Mouse (Mus musculus) CD4-positive, CD25-positive, alpha-beta regulatory T cell, adult 2 months (primary cell): ENCODE measurements around the gene Csf2rb2.
"Not testable (repeated sequence)": the region's sequence is repeated elsewhere in the genome, so short reads cannot be mapped to it uniquely, and the experiment has no call there.

ENCODE experiments used
- DNase-seq: peaks from one replicate; pipeline ENCODE4 v3.0.0-alpha.2; 2012; ENCODE audit warnings: low read depth, low spot score

Csf2rb2 gene

GRCm38 (mm10) chr15:78305341-78305933 is at the start of gene Csf2rb2:
Gene Csf2rb2, minus strand, starts transcription at chr15:78305721.
- no peak for DNase-seq

DNA sequence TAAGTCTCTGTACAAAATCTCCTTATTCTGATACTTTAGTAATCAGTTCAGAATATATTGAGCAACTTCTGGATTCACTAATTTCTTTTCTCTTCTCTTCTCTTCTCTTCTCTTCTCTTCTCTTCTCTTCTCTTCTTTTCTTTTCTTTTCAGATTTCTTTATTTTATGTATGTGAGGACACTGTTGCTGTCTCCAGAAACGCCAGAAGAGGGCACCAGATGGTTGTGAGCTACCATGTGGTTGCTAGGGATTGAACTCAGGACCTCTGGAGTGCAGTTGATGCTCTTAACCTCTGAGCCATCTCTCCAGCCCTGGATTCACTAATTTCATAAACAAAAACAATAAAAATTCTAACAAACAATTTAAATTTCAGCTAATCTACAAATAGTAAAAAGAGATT is 49.4 kb upstream of the Csf2rb2 start:
- DNase-seq = peak; percentile 75

DNA sequence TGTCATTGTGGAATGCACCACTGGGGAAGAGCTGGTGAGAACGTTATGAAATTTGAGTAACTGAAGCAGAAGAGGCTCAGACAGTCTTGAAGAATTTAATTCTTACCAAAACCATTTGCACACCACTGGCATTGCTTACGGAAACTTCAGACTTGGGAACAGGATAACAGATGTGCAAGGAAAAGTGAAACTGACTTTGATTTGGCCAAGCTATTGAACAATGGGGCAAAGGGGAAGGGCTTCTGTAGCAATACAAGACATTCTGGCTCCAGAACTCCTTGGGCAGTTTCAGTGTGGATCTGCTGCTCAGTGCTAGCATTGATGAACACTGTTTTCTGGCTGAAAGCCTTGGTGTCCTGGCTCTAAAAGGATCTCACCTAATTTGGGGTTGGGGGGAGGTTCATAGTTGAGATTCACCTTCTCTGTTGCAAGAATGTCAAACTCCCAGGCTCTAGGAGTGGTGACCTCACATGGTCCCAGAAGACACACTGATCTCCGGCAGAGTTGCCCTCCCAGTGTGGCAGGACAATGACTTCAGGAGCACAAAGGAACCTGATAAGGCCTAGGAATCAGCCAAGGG is 46.2 kb upstream of the Csf2rb2 start:
- DNase-seq = no peak

- DNase-seq = no peak
Measured at GRCm38 (mm10) chr15:78344567-78344966, 39.0 kb upstream of the Csf2rb2 start.

- no peak for DNase-seq
Measured at GRCm38 (mm10) chr15:78343683-78344082, 38.2 kb upstream of the Csf2rb2 start.

- not testable (repeated sequence) for DNase-seq
Measured at GRCm38 (mm10) chr15:78340919-78341318, 35.4 kb upstream of the Csf2rb2 start.

- peak; percentile 67 for DNase-seq
Measured at GRCm38 (mm10) chr15:78339627-78340423, 34.3 kb upstream of the Csf2rb2 start.

DNA sequence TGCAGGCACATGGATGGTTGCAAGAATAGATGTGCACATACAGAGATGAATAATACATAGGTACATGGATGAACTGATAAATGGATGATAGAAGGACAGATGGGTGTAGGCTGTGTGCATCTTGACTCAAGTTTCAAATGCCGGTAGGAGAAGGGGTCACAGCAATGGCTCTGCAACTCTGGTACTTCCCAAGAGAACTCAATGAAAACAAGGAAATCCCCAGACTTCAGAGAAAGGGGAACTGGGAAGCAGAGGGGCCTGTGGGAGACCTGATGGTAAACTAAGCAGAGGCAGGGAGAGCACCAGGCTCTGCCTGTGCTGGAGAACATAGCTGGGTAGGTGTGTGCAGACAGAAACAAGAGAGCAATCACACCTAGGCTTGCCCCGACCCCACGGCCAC is 28.9 kb upstream of the Csf2rb2 start:
- DNase-seq = no peak

DNA sequence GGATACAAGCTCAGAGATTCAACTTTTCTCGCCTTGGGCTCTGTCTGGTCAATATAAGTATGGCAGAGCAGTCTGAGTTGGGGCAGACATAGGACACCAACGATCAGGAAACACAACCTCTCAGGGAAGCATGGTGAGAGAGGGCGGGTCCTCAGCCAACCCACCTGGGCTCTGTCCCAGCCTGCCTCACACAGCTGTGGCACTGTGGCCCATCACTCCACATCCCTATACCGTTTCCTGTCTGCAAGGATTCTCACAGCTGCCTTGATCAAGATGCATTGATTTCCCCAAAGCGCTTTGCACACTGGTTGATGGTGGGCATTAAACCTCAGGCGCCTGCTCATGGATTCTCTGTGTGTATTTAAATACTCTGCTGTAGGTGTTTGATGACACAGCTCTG is 27.5 kb upstream of the Csf2rb2 start:
- no peak for DNase-seq

- no peak for DNase-seq
Measured at GRCm38 (mm10) chr15:78331523-78332340, 26.2 kb upstream of the Csf2rb2 start.

- DNase-seq = no peak
Measured at GRCm38 (mm10) chr15:78330706-78331105, 25.2 kb upstream of the Csf2rb2 start.

GRCm38 (mm10) chr15:78329972-78330371 is 24.5 kb upstream of the Csf2rb2 start:
- DNase-seq = not testable (repeated sequence)

GRCm38 (mm10) chr15:78328520-78329097 is 23.1 kb upstream of the Csf2rb2 start:
- no peak for DNase-seq

DNA sequence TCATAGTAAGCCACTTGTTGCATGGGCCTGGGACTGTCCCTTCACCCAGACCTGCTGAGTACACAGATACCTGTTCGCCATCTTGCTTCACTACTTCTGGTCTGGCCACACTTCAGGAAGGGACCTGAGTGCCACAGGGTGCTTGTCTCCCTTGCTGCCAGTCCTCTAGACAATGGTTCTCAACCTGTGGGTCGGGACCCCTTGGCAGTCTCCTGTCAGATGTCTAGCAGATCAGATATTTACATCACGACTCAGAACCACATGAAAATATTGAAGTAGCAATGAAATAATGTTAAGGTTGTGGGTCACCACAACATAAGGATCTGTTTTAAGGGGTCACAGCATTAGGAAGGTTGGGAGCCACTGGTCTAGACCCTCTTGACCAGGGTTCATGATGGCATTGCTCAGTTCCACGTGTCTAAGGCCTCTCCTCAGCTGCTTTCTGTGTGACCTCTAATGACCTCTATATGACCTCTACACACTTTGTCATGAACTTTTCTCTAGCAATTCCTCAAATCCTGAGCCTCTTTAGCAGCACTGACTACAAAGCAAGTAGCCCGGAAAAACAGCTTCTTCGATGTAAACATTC is 22.3 kb upstream of the Csf2rb2 start:
- not testable (repeated sequence) for DNase-seq

- DNase-seq = no peak
Measured at GRCm38 (mm10) chr15:78326747-78327146, 21.2 kb upstream of the Csf2rb2 start.

DNA sequence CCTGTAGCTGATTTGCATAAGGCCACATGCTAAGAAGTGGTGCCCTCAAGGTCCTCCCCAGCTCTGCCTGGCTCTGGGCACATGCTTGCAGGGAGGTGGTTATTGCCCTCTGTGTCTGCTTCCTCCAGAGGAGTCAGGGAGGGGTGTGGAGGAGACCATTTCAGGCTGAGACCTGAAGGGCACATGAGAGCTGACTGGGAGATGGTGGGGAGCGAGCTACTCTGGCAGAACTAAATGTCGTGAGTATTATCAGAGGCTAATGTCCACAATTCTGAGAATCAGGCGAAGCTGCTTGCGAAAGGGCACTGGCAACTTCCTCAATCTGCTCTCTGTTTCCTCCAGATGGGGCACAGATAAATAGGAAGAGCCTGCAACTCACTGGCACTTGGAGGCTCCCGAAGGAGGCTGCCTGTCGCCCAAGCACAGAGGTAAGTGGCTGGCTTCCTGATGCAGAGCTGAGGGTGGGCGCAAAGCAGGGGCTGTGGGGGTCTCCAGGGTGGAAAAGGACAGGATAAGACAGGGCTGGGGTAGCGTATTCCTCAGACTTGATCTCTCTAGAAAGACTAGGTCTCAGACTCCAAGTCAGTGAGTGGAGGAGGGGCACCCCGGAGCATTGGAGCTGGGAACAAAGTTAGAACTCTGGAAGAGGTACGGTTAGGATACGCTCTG is 20.3 kb upstream of the Csf2rb2 start, which contains the start of gene Csf2rb:
TSS of gene Csf2rb (plus strand) at position 82 of the 669 bp plus-strand sequence.
- DNase-seq = no peak

DNA sequence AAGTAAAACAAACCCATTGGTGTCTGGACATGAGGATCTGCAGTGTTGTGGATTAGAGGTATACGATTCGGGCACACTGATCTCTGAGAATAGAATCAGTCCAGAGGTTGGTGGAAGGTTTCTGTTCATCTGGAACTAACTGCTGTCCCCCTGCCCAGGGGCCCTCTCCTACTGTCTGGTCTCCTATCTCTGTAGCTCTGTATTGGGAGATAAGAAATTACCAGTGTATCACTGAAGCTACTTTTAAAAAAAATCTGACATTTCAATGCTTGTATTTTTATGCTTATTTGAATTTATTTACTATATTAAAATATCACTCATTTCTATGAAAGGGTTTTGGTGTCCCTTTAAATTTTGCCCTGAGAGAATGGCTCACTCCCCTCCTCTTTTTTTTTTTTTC is 18.8 kb upstream of the Csf2rb2 start:
- DNase-seq = no peak

GRCm38 (mm10) chr15:78323366-78323765 is 17.8 kb upstream of the Csf2rb2 start:
- DNase-seq = no peak

- peak; percentile 65 for DNase-seq
Measured at GRCm38 (mm10) chr15:78320825-78321496, 15.4 kb upstream of the Csf2rb2 start.
